Mouse (Mus musculus): ENCODE measurements at regions not wholly inside any gene's neighbourhood (a gene's known extent, or its start where the extent isn't known, plus 50 kb on each side); places are given as distances from the start of the nearest gene placed in this dataset.
A peak's percentile ranks its signal among the peaks of the same experiment; 100 is the strongest.

DNA sequence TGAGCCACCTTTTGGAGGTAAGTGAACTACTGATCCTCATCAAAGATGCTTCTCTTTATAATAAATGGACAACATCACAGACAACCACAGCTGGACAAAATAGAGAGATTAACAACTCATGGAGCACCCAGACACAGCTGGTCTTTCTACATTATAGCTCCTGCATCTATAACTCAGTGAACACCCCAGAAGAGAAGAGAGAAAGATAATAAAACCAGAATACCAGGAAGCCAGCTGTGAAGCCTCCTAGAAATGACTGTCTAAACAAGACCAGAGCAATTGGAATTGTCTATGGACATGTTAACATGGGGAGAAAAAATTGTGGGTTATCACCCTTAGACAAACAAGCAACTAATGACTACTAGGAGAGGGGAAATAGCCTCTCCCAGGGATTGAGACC is 609.8 kb upstream of the Kdm8 start:
- Histone ChIP-seq H3K27ac (ENCODE audit: low read length) (no peak overlapping the region), H3K27me3 (ENCODE audit: control insufficient read depth, insufficient read depth, low read length) (no peaks in the 10 kb centered on the region), H3K36me3 (ENCODE audit: control insufficient read depth, insufficient read depth, low read length) (no peaks in the 10 kb centered on the region), H3K4me2 (replicated peaks; ENCODE audit: low read depth, low read length) (no peak overlapping the region), H3K4me3 (ENCODE audit: low read depth, low read length) (no peak overlapping the region), H3K4me1 (ENCODE audit: control insufficient read depth, insufficient read depth, low read length) (no peaks in the 10 kb centered on the region), H3K9me3 (ENCODE audit: control insufficient read depth, low read depth, low read length) (no peaks in the 10 kb centered on the region), H3K9ac (replicated peaks; ENCODE audit: low read depth, low read length) (no peak overlapping the region)
- ATAC-seq (ENCODE audit: insufficient number of reproducible peaks, insufficient read depth, low FRiP score, low read depth), result no peak

DNA sequence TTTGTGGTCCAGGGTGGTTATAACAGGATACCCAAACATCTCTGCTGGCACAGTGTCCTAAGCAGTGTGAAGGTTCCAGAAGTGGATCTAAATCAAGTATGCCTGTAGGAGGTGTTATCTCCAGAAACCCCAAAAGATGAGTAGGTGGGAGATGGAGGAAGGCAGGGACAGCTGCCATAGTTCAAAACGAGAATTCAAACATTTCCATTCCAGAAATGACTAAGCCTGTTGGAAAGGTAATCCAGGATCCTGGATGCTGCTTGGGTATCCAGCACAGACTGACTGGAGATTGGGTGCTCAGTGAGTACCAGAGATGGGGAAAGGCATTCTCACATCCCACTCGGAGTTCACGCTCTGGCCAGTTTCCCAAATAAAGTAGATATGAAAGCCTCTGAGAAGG is 607.9 kb upstream of the Kdm8 start:
- ATAC-seq (ENCODE audit: insufficient number of reproducible peaks, insufficient read depth, low FRiP score, low read depth), result no peak
- Histone ChIP-seq H3K27me3 (ENCODE audit: control insufficient read depth, insufficient read depth, low read length) (no peaks in the 10 kb centered on the region), H3K9ac (replicated peaks; ENCODE audit: low read depth, low read length) (no peak overlapping the region), H3K27ac (ENCODE audit: low read length) (no peak overlapping the region), H3K4me1 (ENCODE audit: control insufficient read depth, insufficient read depth, low read length) (no peaks in the 10 kb centered on the region), H3K36me3 (ENCODE audit: control insufficient read depth, insufficient read depth, low read length) (no peaks in the 10 kb centered on the region), H3K4me3 (ENCODE audit: low read depth, low read length) (no peak overlapping the region), H3K4me2 (replicated peaks; ENCODE audit: low read depth, low read length) (no peak overlapping the region), H3K9me3 (ENCODE audit: control insufficient read depth, low read depth, low read length) (no peaks in the 10 kb centered on the region)
- WGBS, result 88% methylated on average over 3 of the region's 3 CpGs

DNA sequence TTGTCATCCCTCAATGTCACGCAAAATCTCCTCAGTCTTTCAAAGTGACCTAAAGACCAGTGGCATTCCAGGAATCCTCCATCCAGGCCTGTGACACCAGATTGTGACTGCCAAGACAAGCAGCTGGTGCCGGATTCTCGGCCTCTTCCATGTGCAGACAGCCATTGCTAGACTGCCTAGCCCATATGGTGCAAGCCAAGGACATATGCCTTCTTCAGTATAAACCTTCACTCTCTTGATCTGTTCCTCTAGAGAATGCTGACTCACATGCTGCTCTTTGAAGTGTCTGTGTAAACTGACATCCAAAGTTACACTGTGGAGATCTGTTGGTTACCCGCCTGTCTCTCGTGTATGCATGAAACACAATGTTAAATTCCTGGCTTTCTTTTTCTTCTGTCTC is 589.4 kb upstream of the Kdm8 start:
- no peak for ATAC-seq (ENCODE audit: insufficient number of reproducible peaks, insufficient read depth, low FRiP score, low read depth)
- WGBS, result 69% methylated on average over 5 of the region's 5 CpGs
- H3K9ac ChIP-seq (replicated peaks; ENCODE audit: low read depth, low read length), result no peak overlapping the region
- no peaks in the 10 kb centered on the region for H3K9me3 ChIP-seq (ENCODE audit: control insufficient read depth, low read depth, low read length)
- H3K4me2 ChIP-seq (replicated peaks; ENCODE audit: low read depth, low read length), result no peak overlapping the region
- no peaks in the 10 kb centered on the region for H3K27me3 ChIP-seq (ENCODE audit: control insufficient read depth, insufficient read depth, low read length)
- H3K4me3 ChIP-seq (ENCODE audit: low read depth, low read length), result no peak overlapping the region
- no peak overlapping the region for H3K27ac ChIP-seq (ENCODE audit: low read length)
- no peaks in the 10 kb centered on the region for H3K4me1 ChIP-seq (ENCODE audit: control insufficient read depth, insufficient read depth, low read length)
- H3K36me3 ChIP-seq (ENCODE audit: control insufficient read depth, insufficient read depth, low read length), result no peaks in the 10 kb centered on the region

DNA sequence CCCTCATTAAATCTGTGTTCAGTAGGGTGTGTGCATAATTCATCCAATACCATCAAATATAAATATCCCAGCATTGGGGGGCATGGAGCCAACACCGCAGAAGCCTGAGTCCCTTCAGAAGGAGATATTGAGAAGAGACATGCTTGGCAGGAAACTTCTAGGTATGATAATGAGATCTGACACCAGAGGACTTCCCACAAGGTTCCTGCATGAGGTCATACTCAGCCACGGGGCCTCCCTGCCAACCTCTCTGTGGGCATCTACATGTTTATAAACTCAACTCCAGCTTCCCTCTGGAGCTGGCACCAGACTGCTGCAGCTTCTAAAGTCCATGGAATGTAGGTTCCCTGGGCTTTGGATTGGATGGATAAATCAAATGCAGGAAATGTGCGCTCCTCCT is 587.4 kb upstream of the Kdm8 start:
- H3K9me3 ChIP-seq (ENCODE audit: control insufficient read depth, low read depth, low read length), result no peaks in the 10 kb centered on the region
- no peaks in the 10 kb centered on the region for H3K27me3 ChIP-seq (ENCODE audit: control insufficient read depth, insufficient read depth, low read length)
- WGBS, result 90% methylated on average over 3 of the region's 3 CpGs
- H3K4me2 ChIP-seq (replicated peaks; ENCODE audit: low read depth, low read length), result no peak overlapping the region
- no peaks in the 10 kb centered on the region for H3K36me3 ChIP-seq (ENCODE audit: control insufficient read depth, insufficient read depth, low read length)
- H3K27ac ChIP-seq (ENCODE audit: low read length), result no peak overlapping the region
- H3K4me3 ChIP-seq (ENCODE audit: low read depth, low read length), result no peak overlapping the region
- H3K9ac ChIP-seq (replicated peaks; ENCODE audit: low read depth, low read length), result no peak overlapping the region
- ATAC-seq (ENCODE audit: insufficient number of reproducible peaks, insufficient read depth, low FRiP score, low read depth), result no peak
- no peaks in the 10 kb centered on the region for H3K4me1 ChIP-seq (ENCODE audit: control insufficient read depth, insufficient read depth, low read length)

DNA sequence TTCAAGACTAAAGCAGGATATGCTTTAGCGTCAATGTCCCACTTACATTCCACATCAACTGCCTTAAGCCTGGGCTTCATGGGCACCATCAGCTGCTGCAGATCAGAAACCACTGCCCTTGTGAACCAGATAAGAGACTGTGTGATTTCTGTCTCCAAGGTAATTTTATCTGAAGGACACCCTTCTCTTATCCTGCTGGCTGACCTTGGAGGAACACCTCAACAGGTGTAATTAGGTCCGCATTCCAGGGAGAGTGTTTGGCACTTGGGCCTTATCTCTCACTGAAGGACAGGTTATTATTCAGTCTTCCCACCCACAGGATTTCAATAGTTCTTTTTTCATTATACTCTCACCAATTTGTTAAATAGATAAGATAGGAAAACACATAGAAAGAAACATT is 583.1 kb upstream of the Kdm8 start:
- Histone ChIP-seq H3K4me2 (replicated peaks; ENCODE audit: low read depth, low read length) (no peak overlapping the region), H3K36me3 (ENCODE audit: control insufficient read depth, insufficient read depth, low read length) (no peaks in the 10 kb centered on the region), H3K4me1 (ENCODE audit: control insufficient read depth, insufficient read depth, low read length) (no peaks in the 10 kb centered on the region), H3K4me3 (ENCODE audit: low read depth, low read length) (no peak overlapping the region), H3K9me3 (ENCODE audit: control insufficient read depth, low read depth, low read length) (no peaks in the 10 kb centered on the region), H3K27me3 (ENCODE audit: control insufficient read depth, insufficient read depth, low read length) (no peaks in the 10 kb centered on the region), H3K27ac (ENCODE audit: low read length) (no peak overlapping the region), H3K9ac (replicated peaks; ENCODE audit: low read depth, low read length) (no peak overlapping the region)
- ATAC-seq (ENCODE audit: insufficient number of reproducible peaks, insufficient read depth, low FRiP score, low read depth), result no peak
- 72% methylated on average over 2 of the region's 2 CpGs for WGBS

DNA sequence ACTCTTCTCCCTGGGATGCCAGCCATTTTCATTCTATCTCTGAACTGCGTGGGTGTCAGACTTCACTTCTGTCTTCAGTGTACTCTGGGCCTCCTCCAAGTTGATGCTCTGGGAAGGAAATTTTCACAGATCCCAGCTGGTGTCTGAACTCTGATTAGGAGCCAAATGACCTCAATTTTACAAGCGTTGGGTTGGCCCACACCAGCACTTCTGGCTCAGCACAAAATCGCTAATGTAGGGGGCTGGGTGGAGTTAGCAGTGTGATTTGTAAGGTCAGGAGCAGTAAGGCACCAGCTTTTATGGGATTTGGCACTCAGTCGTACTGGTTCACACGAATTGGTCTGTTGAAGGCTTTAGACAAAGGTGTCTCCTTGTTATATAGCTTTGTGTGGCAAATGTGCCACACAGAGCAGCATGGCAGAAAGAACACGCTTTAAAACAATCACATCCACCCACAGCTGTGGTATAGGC is 576.3 kb upstream of the Kdm8 start:
- Histone ChIP-seq H3K9me3 (ENCODE audit: control insufficient read depth, low read depth, low read length) (no peaks in the 10 kb centered on the region), H3K36me3 (ENCODE audit: control insufficient read depth, insufficient read depth, low read length) (no peaks in the 10 kb centered on the region), H3K4me1 (ENCODE audit: control insufficient read depth, insufficient read depth, low read length) (0 out of 2 replicates have a peak, but pooled peaks cover 7% of the 10 kb centered on the region), H3K27me3 (ENCODE audit: control insufficient read depth, insufficient read depth, low read length) (no peaks in the 10 kb centered on the region), H3K4me2 (replicated peaks; ENCODE audit: low read depth, low read length) (no peak overlapping the region), H3K4me3 (ENCODE audit: low read depth, low read length) (no peak overlapping the region), H3K27ac (ENCODE audit: low read length) (peak overlapping the region; percentile 71), H3K9ac (replicated peaks; ENCODE audit: low read depth, low read length) (no peak overlapping the region)
- WGBS, result 44% methylated on average over 6 of the region's 6 CpGs
- peak; percentile 78; the same call in 1 of the 2 replicates for ATAC-seq (ENCODE audit: insufficient number of reproducible peaks, insufficient read depth, low FRiP score, low read depth)

DNA sequence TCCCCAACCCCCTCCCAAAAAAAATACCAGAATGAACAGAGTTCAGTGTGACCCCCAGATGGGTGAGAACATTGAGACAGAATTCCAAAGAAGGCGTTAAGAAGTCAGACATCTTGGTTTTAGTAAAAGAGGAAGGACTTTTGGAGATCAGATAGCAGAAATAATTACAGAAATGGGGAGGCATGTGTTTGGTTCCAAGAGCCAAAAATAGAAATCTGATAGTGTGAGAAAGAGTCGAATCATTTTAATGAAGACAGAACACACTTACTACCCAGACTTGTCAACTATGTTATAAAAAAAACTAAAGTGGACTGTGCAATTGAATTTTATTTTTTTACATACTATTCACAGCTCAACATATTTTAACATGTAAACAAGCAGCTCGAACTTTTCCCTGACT is 575.9 kb upstream of the Kdm8 start:
- Histone ChIP-seq H3K4me1 (ENCODE audit: control insufficient read depth, insufficient read depth, low read length) (0 out of 2 replicates have a peak, but pooled peaks cover 7% of the 10 kb centered on the region), H3K27me3 (ENCODE audit: control insufficient read depth, insufficient read depth, low read length) (no peaks in the 10 kb centered on the region), H3K4me3 (ENCODE audit: low read depth, low read length) (no peak overlapping the region), H3K4me2 (replicated peaks; ENCODE audit: low read depth, low read length) (no peak overlapping the region), H3K9ac (replicated peaks; ENCODE audit: low read depth, low read length) (no peak overlapping the region), H3K36me3 (ENCODE audit: control insufficient read depth, insufficient read depth, low read length) (no peaks in the 10 kb centered on the region), H3K9me3 (ENCODE audit: control insufficient read depth, low read depth, low read length) (no peaks in the 10 kb centered on the region), H3K27ac (ENCODE audit: low read length) (peak overlapping the region; percentile 67)
- 53% methylated on average over 3 of the region's 3 CpGs for WGBS
- no peak for ATAC-seq (ENCODE audit: insufficient number of reproducible peaks, insufficient read depth, low FRiP score, low read depth)

DNA sequence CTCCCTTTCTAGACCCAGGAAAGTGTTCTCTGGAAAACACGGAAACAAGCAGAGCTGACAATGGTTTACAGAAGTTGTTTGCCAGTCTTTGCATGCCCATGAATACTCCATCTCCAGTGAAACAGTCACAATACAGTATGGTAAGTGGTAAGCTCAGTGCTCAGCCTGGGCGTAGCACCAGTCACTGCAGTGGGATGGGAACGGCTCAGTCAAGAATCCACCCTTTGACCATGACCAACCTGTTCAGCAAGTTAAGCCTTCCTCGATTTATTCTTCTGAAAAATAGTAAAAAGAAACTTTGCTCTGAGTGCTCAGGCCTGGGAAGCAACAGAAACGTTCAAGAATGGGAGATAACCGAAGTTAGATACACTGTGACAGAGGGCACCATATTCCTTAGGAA is 563.7 kb upstream of the Kdm8 start:
- Histone ChIP-seq H3K27me3 (ENCODE audit: control insufficient read depth, insufficient read depth, low read length) (no peaks in the 10 kb centered on the region), H3K36me3 (ENCODE audit: control insufficient read depth, insufficient read depth, low read length) (no peaks in the 10 kb centered on the region), H3K4me1 (ENCODE audit: control insufficient read depth, insufficient read depth, low read length) (no peaks in the 10 kb centered on the region), H3K9ac (replicated peaks; ENCODE audit: low read depth, low read length) (no peak overlapping the region), H3K27ac (ENCODE audit: low read length) (no peak overlapping the region), H3K9me3 (ENCODE audit: control insufficient read depth, low read depth, low read length) (no peaks in the 10 kb centered on the region), H3K4me3 (ENCODE audit: low read depth, low read length) (no peak overlapping the region), H3K4me2 (replicated peaks; ENCODE audit: low read depth, low read length) (no peak overlapping the region)
- ATAC-seq (ENCODE audit: insufficient number of reproducible peaks, insufficient read depth, low FRiP score, low read depth), result no peak
- 69% methylated on average over 6 of the region's 6 CpGs for WGBS

DNA sequence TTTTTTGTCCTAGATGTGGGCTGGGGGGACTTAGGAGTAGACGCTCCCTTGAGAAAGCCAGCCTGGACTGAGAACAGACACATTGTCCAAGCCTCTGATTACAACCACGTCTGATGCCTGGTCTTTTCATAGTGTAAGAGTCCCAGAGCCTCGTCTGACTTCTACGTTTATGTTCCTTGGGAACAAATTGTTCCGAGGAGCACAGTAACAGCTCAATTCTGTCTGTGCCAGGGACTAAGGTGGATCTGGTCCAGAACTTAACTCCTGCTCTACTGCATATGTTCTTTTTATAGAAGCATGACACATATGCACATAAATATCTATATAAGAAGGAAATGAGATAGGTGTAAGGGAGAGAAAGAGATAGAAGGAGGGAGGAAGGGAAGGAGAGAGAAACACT is 537.2 kb upstream of the Kdm8 start:
- H3K27me3 ChIP-seq (ENCODE audit: control insufficient read depth, insufficient read depth, low read length), result no peaks in the 10 kb centered on the region
- H3K4me3 ChIP-seq (ENCODE audit: low read depth, low read length), result no peak overlapping the region
- H3K27ac ChIP-seq (ENCODE audit: low read length), result no peak overlapping the region
- 58% methylated on average over 5 of the region's 5 CpGs for WGBS
- H3K9me3 ChIP-seq (ENCODE audit: control insufficient read depth, low read depth, low read length), result no peaks in the 10 kb centered on the region
- no peak overlapping the region for H3K9ac ChIP-seq (replicated peaks; ENCODE audit: low read depth, low read length)
- H3K36me3 ChIP-seq (ENCODE audit: control insufficient read depth, insufficient read depth, low read length), result no peaks in the 10 kb centered on the region
- H3K4me2 ChIP-seq (replicated peaks; ENCODE audit: low read depth, low read length), result no peak overlapping the region
- ATAC-seq (ENCODE audit: insufficient number of reproducible peaks, insufficient read depth, low FRiP score, low read depth), result no peak
- no peaks in the 10 kb centered on the region for H3K4me1 ChIP-seq (ENCODE audit: control insufficient read depth, insufficient read depth, low read length)

All from stomach, embryonic 14.5 days (tissue).